Mouse (Mus musculus): ENCODE data around the gene Zzz3. TPM values are rescaled to one million over a fixed set of nuclear protein-coding genes. Genes with fewer than 3 reads are reported as not detected.

Gene Zzz3
- polyA plus RNA-seq, 1 experiment: 13.4 TPM

- no peak for TF ChIP-seq GATA1 (IDR thresholded peaks at IDR 0.05; ENCODE audit: low read length)
Measured at GRCm38 (mm10) chr3:152438068-152438467, 42.8 kb downstream of the Zzz3 start.

GRCm38 (mm10) chr3:152442795-152443194 lies 47.5 kb downstream of the Zzz3 start:
- no peak for TF ChIP-seq GATA1 (IDR thresholded peaks at IDR 0.05; ENCODE audit: low read length)

- TF ChIP-seq GATA1 (IDR thresholded peaks at IDR 0.05; ENCODE audit: low read length): no peak
Measured at GRCm38 (mm10) chr3:152444114-152444513, 48.8 kb downstream of the Zzz3 start.

GRCm38 (mm10) chr3:152446966-152447365 lies 51.7 kb downstream of the Zzz3 start:
- no peak for TF ChIP-seq GATA1 (IDR thresholded peaks at IDR 0.05; ENCODE audit: low read length)

- TF ChIP-seq GATA1 (IDR thresholded peaks at IDR 0.05; ENCODE audit: low read length): no peak
Measured at GRCm38 (mm10) chr3:152453163-152453562, 57.9 kb downstream of the Zzz3 start.

GRCm38 (mm10) chr3:152457308-152458035 lies 62.2 kb downstream of the Zzz3 start:
- no peak for TF ChIP-seq GATA1 (IDR thresholded peaks at IDR 0.05; ENCODE audit: low read length)

GRCm38 (mm10) chr3:152460802-152461201 lies 65.5 kb downstream of the Zzz3 start:
- TF ChIP-seq GATA1 (IDR thresholded peaks at IDR 0.05; ENCODE audit: low read length): no peak

- TF ChIP-seq GATA1 (IDR thresholded peaks at IDR 0.05; ENCODE audit: low read length): no peak
Measured at GRCm38 (mm10) chr3:152462038-152462547, 66.8 kb downstream of the Zzz3 start.

- no peak for TF ChIP-seq GATA1 (IDR thresholded peaks at IDR 0.05; ENCODE audit: low read length)
Measured at GRCm38 (mm10) chr3:152462900-152463299, 67.6 kb downstream of the Zzz3 start.

GRCm38 (mm10) chr3:152464462-152464861 lies 69.2 kb downstream of the Zzz3 start:
- TF ChIP-seq GATA1 (IDR thresholded peaks at IDR 0.05; ENCODE audit: low read length): no peak

- no peak for TF ChIP-seq GATA1 (IDR thresholded peaks at IDR 0.05; ENCODE audit: low read length)
Measured at GRCm38 (mm10) chr3:152465338-152465737, 70.1 kb downstream of the Zzz3 start.

- no peak for TF ChIP-seq GATA1 (IDR thresholded peaks at IDR 0.05; ENCODE audit: low read length)
Measured at GRCm38 (mm10) chr3:152466849-152467248, 71.6 kb downstream of the Zzz3 start.

- TF ChIP-seq GATA1 (IDR thresholded peaks at IDR 0.05; ENCODE audit: low read length): no peak
Measured at GRCm38 (mm10) chr3:152467312-152467711, 72.0 kb downstream of the Zzz3 start.

GRCm38 (mm10) chr3:152468032-152468431 lies 72.8 kb downstream of the Zzz3 start:
- TF ChIP-seq GATA1 (IDR thresholded peaks at IDR 0.05; ENCODE audit: low read length): no peak

- TF ChIP-seq GATA1 (IDR thresholded peaks at IDR 0.05; ENCODE audit: low read length): no peak
Measured at GRCm38 (mm10) chr3:152468569-152469041, 73.3 kb downstream of the Zzz3 start.

GRCm38 (mm10) chr3:152469423-152470200 lies 74.3 kb downstream of the Zzz3 start:
- TF ChIP-seq GATA1 (IDR thresholded peaks at IDR 0.05; ENCODE audit: low read length): no peak

Data from G1E-ER4 (cell line).